Mouse (Mus musculus): ENCODE data around the gene Mthfs. TPM values are rescaled to one million over a fixed set of nuclear protein-coding genes. Genes with fewer than 3 reads are reported as not detected.
"Not testable (repeated sequence)": the region's sequence is repeated elsewhere in the genome, so short reads cannot be mapped to it uniquely, and the experiment has no call there.

The Mthfs gene
- polyA plus RNA-seq, 1 experiment from 2014 or later, result 19.6 TPM

DNA sequence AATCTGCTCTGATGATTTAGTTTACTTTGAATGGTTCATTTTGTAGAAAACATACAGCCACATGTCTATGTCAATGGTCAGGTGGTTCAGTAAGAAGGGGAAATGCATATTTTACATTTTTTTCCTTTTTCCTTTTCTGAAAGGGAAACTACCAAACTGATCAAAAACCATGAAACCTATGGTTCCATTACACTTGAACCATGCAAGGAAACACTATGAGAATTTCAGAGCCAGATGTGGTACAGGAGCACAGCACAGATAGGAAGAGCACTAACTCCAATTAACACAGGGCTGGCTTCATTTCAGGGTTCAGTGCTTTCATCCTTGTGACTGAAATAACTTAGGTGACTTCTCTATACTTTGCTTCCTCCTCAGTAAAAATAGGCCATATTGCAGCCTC, 8.2 kb upstream of the Mthfs start:
- not testable (repeated sequence) for DNase-seq (ENCODE audit: low spot score); H3K36me3 ChIP-seq (ENCODE audit: control insufficient read depth, insufficient read depth, low read length); ATAC-seq (replicated peaks; ENCODE audit: low FRiP score); H3K9ac ChIP-seq (ENCODE audit: low read depth, low read length); H3K4me3 ChIP-seq (ENCODE audit: low read depth, low read length); H3K4me1 ChIP-seq (replicated peaks; ENCODE audit: control insufficient read depth, insufficient read depth, low read length); H3K27me3 ChIP-seq (replicated peaks; ENCODE audit: control insufficient read depth, insufficient read depth, low read length); H3K4me2 ChIP-seq; H3K9me3 ChIP-seq (ENCODE audit: control insufficient read depth, low read length); H3K27ac ChIP-seq (ENCODE audit: low read depth, low read length)

DNA sequence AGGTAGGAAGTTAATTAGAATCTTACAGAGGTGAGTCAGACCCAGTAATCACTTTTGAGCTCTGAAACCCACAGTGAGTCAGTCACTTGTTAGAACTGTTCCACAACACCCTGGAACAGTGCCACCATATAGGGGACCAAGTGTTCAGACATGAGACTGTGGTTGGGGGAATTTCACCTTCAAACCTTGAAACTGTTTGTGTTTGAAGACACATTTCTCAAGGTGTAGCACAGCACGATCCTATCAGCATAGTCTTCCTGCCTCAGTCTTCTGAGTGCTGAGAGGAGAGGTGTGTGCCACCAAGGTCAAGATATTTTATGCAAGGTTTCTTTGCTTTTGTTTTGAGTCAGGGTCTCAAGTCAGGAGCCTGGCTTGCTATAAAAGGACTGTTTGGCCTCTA, 1.5 kb upstream of the Mthfs start:
- not testable (repeated sequence) for ATAC-seq (replicated peaks; ENCODE audit: low FRiP score); H3K4me2 ChIP-seq; H3K27ac ChIP-seq (ENCODE audit: low read depth, low read length); H3K36me3 ChIP-seq (ENCODE audit: control insufficient read depth, insufficient read depth, low read length); H3K27me3 ChIP-seq (replicated peaks; ENCODE audit: control insufficient read depth, insufficient read depth, low read length); DNase-seq (ENCODE audit: low spot score); H3K4me3 ChIP-seq (ENCODE audit: low read depth, low read length); H3K9me3 ChIP-seq (ENCODE audit: control insufficient read depth, low read length); H3K9ac ChIP-seq (ENCODE audit: low read depth, low read length); H3K4me1 ChIP-seq (replicated peaks; ENCODE audit: control insufficient read depth, insufficient read depth, low read length)
- WGBS, result 61% methylated on average over 1 of the region's 1 CpGs

DNA sequence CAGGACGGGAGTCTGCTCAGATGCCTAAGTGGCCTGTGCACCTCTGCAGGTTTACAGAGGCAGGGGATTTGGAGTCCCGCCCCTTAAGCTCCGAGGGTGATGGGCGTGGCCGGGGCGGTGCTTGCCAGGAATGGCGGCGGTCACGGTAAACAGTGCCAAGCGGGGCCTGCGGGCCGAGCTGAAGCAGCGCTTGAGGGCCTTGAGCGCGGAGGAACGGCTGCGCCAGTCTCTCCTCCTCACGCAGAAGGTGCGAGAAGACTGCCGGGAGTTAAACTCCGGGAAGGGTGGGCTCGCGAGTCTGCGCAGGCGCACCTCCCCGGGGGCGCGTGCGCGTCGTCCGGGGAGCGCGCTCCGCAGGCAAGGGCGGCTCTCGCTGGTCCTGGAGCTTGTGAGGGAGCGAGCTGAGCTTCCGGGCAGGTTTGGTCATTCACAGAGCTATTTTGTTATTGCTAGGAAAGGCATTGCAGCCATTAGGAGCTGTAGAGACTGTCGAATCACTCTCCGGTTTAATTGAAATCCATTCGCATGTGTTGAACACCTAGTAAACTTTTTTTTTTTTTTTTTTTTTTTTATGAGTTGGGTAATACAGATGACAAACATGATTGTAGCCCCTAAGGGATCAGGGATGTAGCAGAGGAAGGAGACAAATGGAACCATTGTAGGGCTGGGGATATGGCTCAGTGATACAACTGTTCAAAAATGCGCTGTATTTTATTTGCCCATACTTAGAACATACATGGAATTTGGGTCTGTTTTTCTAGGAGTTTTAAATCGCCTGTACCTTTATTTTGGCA, 786 bp downstream of the Mthfs start:
- 8% methylated on average over 7 of the region's 44 CpGs for WGBS
- not testable (repeated sequence) for H3K9ac ChIP-seq (ENCODE audit: low read depth, low read length); H3K36me3 ChIP-seq (ENCODE audit: control insufficient read depth, insufficient read depth, low read length); H3K27me3 ChIP-seq (replicated peaks; ENCODE audit: control insufficient read depth, insufficient read depth, low read length); H3K27ac ChIP-seq (ENCODE audit: low read depth, low read length); DNase-seq (ENCODE audit: low spot score); H3K4me1 ChIP-seq (replicated peaks; ENCODE audit: control insufficient read depth, insufficient read depth, low read length); H3K9me3 ChIP-seq (ENCODE audit: control insufficient read depth, low read length)
- H3K4me2 ChIP-seq, result peak overlapping the region; percentile 49
- peak; percentile 94 for ATAC-seq (replicated peaks; ENCODE audit: low FRiP score)
- peak overlapping the region; percentile 39 for H3K4me3 ChIP-seq (ENCODE audit: low read depth, low read length)

DNA sequence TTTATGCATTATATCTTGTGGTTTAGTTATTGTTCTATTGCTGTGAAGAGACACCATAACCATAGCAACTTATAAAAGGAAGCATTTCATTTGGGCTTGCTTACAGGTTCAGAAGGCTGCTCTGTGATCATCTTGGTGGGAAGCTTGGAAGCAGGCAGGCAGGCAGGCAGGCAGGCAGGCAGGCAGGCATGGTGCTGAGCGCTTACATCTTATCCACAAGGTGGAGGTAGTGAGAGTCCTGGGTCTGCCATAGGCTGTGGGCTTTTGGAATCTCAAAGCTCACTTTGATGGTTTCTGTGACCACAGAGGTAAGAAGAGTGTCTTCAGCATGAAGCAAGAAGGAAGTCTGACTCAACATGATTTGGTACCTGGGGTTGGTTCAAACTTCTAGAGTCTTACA, 2.0 kb downstream of the Mthfs start:
- not testable (repeated sequence) for H3K4me2 ChIP-seq; H3K27me3 ChIP-seq (replicated peaks; ENCODE audit: control insufficient read depth, insufficient read depth, low read length); H3K36me3 ChIP-seq (ENCODE audit: control insufficient read depth, insufficient read depth, low read length); H3K4me3 ChIP-seq (ENCODE audit: low read depth, low read length); H3K4me1 ChIP-seq (replicated peaks; ENCODE audit: control insufficient read depth, insufficient read depth, low read length); H3K9ac ChIP-seq (ENCODE audit: low read depth, low read length); H3K9me3 ChIP-seq (ENCODE audit: control insufficient read depth, low read length); DNase-seq (ENCODE audit: low spot score); H3K27ac ChIP-seq (ENCODE audit: low read depth, low read length)
- peak; percentile 35; the same call in 1 of the 2 replicates for ATAC-seq (replicated peaks; ENCODE audit: low FRiP score)
- WGBS, result 50% methylated on average over 1 of the region's 1 CpGs

DNA sequence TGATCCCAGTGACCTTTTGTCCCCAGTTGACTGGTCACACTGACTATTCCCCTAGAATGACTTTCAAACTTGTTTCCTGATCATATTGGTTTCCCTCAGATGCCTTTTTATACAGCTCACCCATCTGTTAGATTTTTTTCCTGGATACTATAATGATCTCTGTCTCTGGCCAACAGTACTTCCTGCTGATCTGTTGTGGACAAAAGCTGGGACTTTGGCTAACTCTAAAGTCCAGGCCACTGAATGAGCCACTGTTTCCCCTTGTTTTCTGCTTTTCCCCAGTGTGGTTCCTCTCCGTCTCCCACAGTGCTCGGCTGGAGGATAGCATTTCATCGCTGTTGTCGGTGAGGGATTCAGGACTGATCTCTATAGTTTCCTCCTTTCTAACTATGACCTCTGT, 7.7 kb downstream of the Mthfs start:
- H3K9ac ChIP-seq (ENCODE audit: low read depth, low read length); H3K9me3 ChIP-seq (ENCODE audit: control insufficient read depth, low read length); ATAC-seq (replicated peaks; ENCODE audit: low FRiP score); DNase-seq (ENCODE audit: low spot score); H3K36me3 ChIP-seq (ENCODE audit: control insufficient read depth, insufficient read depth, low read length); H3K27me3 ChIP-seq (replicated peaks; ENCODE audit: control insufficient read depth, insufficient read depth, low read length); H3K4me3 ChIP-seq (ENCODE audit: low read depth, low read length); H3K27ac ChIP-seq (ENCODE audit: low read depth, low read length); H3K4me1 ChIP-seq (replicated peaks; ENCODE audit: control insufficient read depth, insufficient read depth, low read length); H3K4me2 ChIP-seq: not testable (repeated sequence)
- 88% methylated on average over 4 of the region's 4 CpGs for WGBS

DNA sequence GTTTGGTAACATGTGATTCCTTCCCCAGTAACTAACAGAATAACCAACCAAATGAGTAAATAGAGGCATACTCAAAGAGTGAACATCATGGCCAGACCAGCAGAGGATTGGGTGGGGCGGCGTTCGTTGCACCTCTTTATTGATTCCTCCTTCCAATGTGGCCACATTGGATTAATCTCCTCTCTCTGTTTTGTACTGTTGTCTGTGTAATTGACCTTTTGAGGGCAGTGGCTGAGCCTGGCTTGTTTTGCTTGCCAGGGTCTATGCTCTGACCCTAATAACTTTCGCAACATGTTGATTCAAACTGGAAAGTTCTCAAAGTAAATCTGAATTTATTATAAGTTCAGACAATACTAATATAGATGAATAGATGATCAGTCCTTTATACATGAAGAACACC, 9.2 kb downstream of the Mthfs start:
- H3K4me1 ChIP-seq (replicated peaks; ENCODE audit: control insufficient read depth, insufficient read depth, low read length); H3K4me2 ChIP-seq; DNase-seq (ENCODE audit: low spot score); H3K4me3 ChIP-seq (ENCODE audit: low read depth, low read length); H3K36me3 ChIP-seq (ENCODE audit: control insufficient read depth, insufficient read depth, low read length); ATAC-seq (replicated peaks; ENCODE audit: low FRiP score); H3K27ac ChIP-seq (ENCODE audit: low read depth, low read length); H3K9me3 ChIP-seq (ENCODE audit: control insufficient read depth, low read length); H3K9ac ChIP-seq (ENCODE audit: low read depth, low read length); H3K27me3 ChIP-seq (replicated peaks; ENCODE audit: control insufficient read depth, insufficient read depth, low read length): not testable (repeated sequence)
- 85% methylated on average over 3 of the region's 4 CpGs for WGBS

DNA sequence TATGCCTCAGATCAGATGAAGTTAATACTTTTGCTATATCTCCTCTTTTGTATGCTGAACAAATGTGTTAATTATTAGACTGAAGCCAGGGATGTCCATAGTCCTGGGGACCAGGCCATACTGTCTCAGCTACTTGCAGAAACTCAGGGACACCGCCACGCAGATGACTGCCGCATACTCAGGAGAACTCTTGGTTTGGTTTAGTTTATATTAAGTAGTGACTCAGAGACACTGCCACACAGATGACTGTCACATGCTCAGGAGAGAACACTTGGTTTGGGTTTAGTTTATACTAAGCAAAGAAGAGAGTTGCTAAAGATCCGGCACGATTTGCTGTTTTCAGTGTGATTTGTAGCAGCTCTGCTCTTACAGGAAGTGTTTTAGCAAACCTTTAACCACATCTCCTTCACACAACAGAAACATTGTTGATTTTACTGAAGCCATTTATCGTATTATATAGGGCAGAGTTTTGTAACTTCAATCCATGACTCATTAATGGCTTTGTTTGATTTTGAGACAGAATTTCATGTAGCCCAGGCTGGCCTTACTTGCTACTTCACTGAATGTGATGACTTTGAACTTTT, 10.3 kb downstream of the Mthfs start:
- DNase-seq (ENCODE audit: low spot score); H3K27me3 ChIP-seq (replicated peaks; ENCODE audit: control insufficient read depth, insufficient read depth, low read length); H3K9ac ChIP-seq (ENCODE audit: low read depth, low read length); H3K4me3 ChIP-seq (ENCODE audit: low read depth, low read length); ATAC-seq (replicated peaks; ENCODE audit: low FRiP score); H3K4me1 ChIP-seq (replicated peaks; ENCODE audit: control insufficient read depth, insufficient read depth, low read length); H3K4me2 ChIP-seq; H3K9me3 ChIP-seq (ENCODE audit: control insufficient read depth, low read length); H3K27ac ChIP-seq (ENCODE audit: low read depth, low read length); H3K36me3 ChIP-seq (ENCODE audit: control insufficient read depth, insufficient read depth, low read length): not testable (repeated sequence)
- 86% methylated on average over 6 of the region's 6 CpGs for WGBS

DNA sequence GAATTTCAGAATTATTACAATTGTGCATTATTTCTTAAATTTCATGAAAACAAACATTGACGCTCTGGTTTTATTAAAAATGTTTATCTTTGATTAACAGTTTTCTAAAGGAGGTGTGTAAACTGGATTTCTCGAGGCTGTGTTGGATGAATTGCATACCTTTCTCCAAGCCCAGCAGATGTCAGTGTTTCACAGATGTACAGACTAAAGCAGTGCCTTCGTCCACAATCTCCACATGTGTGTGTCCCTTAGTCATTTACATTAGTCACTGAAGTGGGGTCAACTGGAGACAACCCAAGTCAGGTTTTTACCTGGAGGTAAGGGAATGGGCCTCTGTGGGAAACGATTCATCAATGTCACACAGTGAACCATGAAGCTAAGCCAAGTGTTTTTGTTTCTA, 15.6 kb downstream of the Mthfs start:
- no peak overlapping the region for H3K27ac ChIP-seq (ENCODE audit: low read depth, low read length)
- no peak overlapping the region for H3K4me3 ChIP-seq (ENCODE audit: low read depth, low read length)
- H3K9ac ChIP-seq (ENCODE audit: low read depth, low read length), result no peak overlapping the region
- ATAC-seq (replicated peaks; ENCODE audit: low FRiP score) (no peak), DNase-seq (ENCODE audit: low spot score) (no peak)
- H3K27me3 ChIP-seq (replicated peaks; ENCODE audit: control insufficient read depth, insufficient read depth, low read length), result no peaks in the 10 kb centered on the region
- H3K4me1 ChIP-seq (replicated peaks; ENCODE audit: control insufficient read depth, insufficient read depth, low read length), result no peaks in the 10 kb centered on the region
- no peak overlapping the region for H3K4me2 ChIP-seq
- H3K9me3 ChIP-seq (ENCODE audit: control insufficient read depth, low read length), result no peaks in the 10 kb centered on the region
- WGBS, result 66% methylated on average over 4 of the region's 4 CpGs
- no peaks in the 10 kb centered on the region for H3K36me3 ChIP-seq (ENCODE audit: control insufficient read depth, insufficient read depth, low read length)

DNA sequence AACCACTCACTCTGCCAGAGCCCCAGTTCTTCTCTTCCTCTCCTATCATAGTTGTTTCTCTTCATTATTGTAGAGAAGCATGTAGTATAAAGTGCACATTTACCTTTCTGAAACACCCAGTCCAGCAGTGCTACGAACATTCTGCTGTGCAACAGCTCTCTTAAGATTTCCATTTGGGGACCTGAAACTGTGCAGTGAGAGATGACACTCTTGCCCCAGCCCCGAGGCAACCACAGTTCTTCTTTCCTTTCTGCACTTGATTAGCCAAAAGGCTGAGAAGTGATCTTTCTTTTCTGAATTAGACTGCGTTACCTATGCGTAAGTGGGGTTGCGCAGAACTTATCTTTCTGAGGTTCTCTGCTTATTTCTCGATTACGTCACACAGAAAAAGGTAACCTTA, 17.6 kb downstream of the Mthfs start:
- H3K27ac ChIP-seq (ENCODE audit: low read depth, low read length), result no peak overlapping the region
- 88% methylated on average over 7 of the region's 7 CpGs for WGBS
- H3K9me3 ChIP-seq (ENCODE audit: control insufficient read depth, low read length), result no peaks in the 10 kb centered on the region
- no peak for ATAC-seq (replicated peaks; ENCODE audit: low FRiP score)
- H3K4me3 ChIP-seq (ENCODE audit: low read depth, low read length), result no peak overlapping the region
- H3K27me3 ChIP-seq (replicated peaks; ENCODE audit: control insufficient read depth, insufficient read depth, low read length), result no peaks in the 10 kb centered on the region
- H3K4me1 ChIP-seq (replicated peaks; ENCODE audit: control insufficient read depth, insufficient read depth, low read length), result no peaks in the 10 kb centered on the region
- H3K36me3 ChIP-seq (ENCODE audit: control insufficient read depth, insufficient read depth, low read length), result no peaks in the 10 kb centered on the region
- no peak for DNase-seq (ENCODE audit: low spot score)
- H3K9ac ChIP-seq (ENCODE audit: low read depth, low read length), result no peak overlapping the region
- H3K4me2 ChIP-seq, result no peak overlapping the region

Data from liver, embryonic 11.5 days (tissue).